Mouse (Mus musculus) embryonic facial prominence, embryonic 12.5 days (tissue): ENCODE data around the gene Slu7. TPM values are rescaled to one million over a fixed set of nuclear protein-coding genes. Genes with fewer than 3 reads are reported as not detected.

Experiments
- ATAC-seq: fragments of 200-750 bp; cut with Nextera tagmentation; 2 replicates; pipeline ENCODE4 v1.8.0; 2017; ENCODE audit not compliant: insufficient number of reproducible peaks, insufficient read depth, low FRiP score, low TSS enrichment
- H3K27ac ChIP-seq: fragments of 300-500 bp; sonication (generic); 2 replicates; pipeline ENCODE4 v1.5.1; 2016; ENCODE audit warnings: mild to moderate bottlenecking
- H3K27me3 ChIP-seq: fragments of 300-500 bp; sonication (generic); 2 replicates; pipeline ENCODE4 v1.6.1; 2016; ENCODE audit warnings: mild to moderate bottlenecking, moderate library complexity
- H3K36me3 ChIP-seq: fragments of 300-500 bp; sonication (generic); 2 replicates; pipeline ENCODE4 v1.6.1; 2016; ENCODE audit warnings: mild to moderate bottlenecking
- H3K4me1 ChIP-seq: fragments of 300-500 bp; sonication (generic); 2 replicates; pipeline ENCODE4 v1.6.1; 2016
- H3K4me2 ChIP-seq: fragments of 300-500 bp; sonication (generic); replicated peaks from 2 replicates; pipeline ENCODE4 v1.6.1; 2016; ENCODE audit warnings: mild to moderate bottlenecking, moderate library complexity
- H3K4me3 ChIP-seq: fragments of 300-500 bp; sonication (generic); 2 replicates; pipeline ENCODE4 v1.5.1; 2016; ENCODE audit warnings: mild to moderate bottlenecking
- H3K9ac ChIP-seq: fragments of 300-500 bp; sonication (generic); 2 replicates; pipeline ENCODE4 v1.6.1; 2016; ENCODE audit warnings: mild to moderate bottlenecking, moderate library complexity
- H3K9me3 ChIP-seq: fragments of 300-500 bp; sonication (generic); 2 replicates; pipeline ENCODE4 v1.6.1; 2016; ENCODE audit warnings: mild to moderate bottlenecking, moderate library complexity
- WGBS: fragments of 180-500 bp; shearing (Covaris S2); methylation state at CpG from one replicate; pipeline ENCODE4 v1.1.7; 2016; 5-methylcytosine and 5-hydroxymethylcytosine counted together
- polyA plus RNA-seq: library from polyadenylated mRNA; unstranded; fragments of >200 nt; fragmentation: Nextera tagmentation; extraction: Ambion mirVana; gene quantifications from 2 replicates; pipeline ENCODE4 v1.2.1, GENCODE M21; 2016

Gene Slu7
- polyA plus RNA-seq, 1 experiment from 2014 or later, result 63.5 TPM

- Histone ChIP-seq H3K9ac (no peak overlapping the region), H3K4me2 (no peak overlapping the region), H3K36me3 (no peaks in the 10 kb centered on the region), H3K27ac (no peak overlapping the region), H3K4me1 (no peaks in the 10 kb centered on the region), H3K4me3 (no peak overlapping the region), H3K27me3 (no peaks in the 10 kb centered on the region), H3K9me3 (no peaks in the 10 kb centered on the region)
- 75% methylated on average over 7 of the region's 7 CpGs for WGBS
- ATAC-seq, result no peak
Observed at GRCm38 (mm10) chr11:43396672-43397071, 36.9 kb upstream of the Slu7 start.

- 31% methylated on average over 4 of the region's 4 CpGs for WGBS
- no peak for ATAC-seq
- Histone ChIP-seq H3K4me1 (no peaks in the 10 kb centered on the region), H3K27me3 (no peaks in the 10 kb centered on the region), H3K4me2 (no peak overlapping the region), H3K4me3 (no peak overlapping the region), H3K9me3 (no peaks in the 10 kb centered on the region), H3K36me3 (no peaks in the 10 kb centered on the region), H3K27ac (no peak overlapping the region), H3K9ac (no peak overlapping the region)
Observed at GRCm38 (mm10) chr11:43399297-43399696, 34.2 kb upstream of the Slu7 start.

- 81% methylated on average over 1 of the region's 1 CpGs for WGBS
- H3K4me1 ChIP-seq, result no peaks in the 10 kb centered on the region
Observed at GRCm38 (mm10) chr11:43400131-43400530, 33.4 kb upstream of the Slu7 start.

GRCm38 (mm10) chr11:43404150-43404807, 29.3 kb upstream of the Slu7 start:
- Histone ChIP-seq H3K27me3 (no peaks in the 10 kb centered on the region), H3K9me3 (0 out of 2 replicates have a peak, but pooled peaks cover 4% of the 10 kb centered on the region), H3K4me2 (no peak overlapping the region), H3K9ac (no peak overlapping the region), H3K4me1 (no peaks in the 10 kb centered on the region), H3K27ac (no peak overlapping the region), H3K4me3 (no peak overlapping the region), H3K36me3 (no peaks in the 10 kb centered on the region)
- ATAC-seq, result no peak
- whole genome bisulfite sequencing, result 85% methylated on average over 15 of the region's 15 CpGs

More at GRCm38 (mm10) chr11:43400131-43400530, 33.4 kb upstream of the Slu7 start:
- Histone ChIP-seq H3K4me3 (no peak overlapping the region), H3K9ac (no peak overlapping the region), H3K27ac (no peak overlapping the region), H3K36me3 (no peaks in the 10 kb centered on the region), H3K27me3 (no peaks in the 10 kb centered on the region), H3K4me2 (no peak overlapping the region), H3K9me3 (0 out of 2 replicates have a peak, but pooled peaks cover 4% of the 10 kb centered on the region)
- no peak for ATAC-seq

DNA sequence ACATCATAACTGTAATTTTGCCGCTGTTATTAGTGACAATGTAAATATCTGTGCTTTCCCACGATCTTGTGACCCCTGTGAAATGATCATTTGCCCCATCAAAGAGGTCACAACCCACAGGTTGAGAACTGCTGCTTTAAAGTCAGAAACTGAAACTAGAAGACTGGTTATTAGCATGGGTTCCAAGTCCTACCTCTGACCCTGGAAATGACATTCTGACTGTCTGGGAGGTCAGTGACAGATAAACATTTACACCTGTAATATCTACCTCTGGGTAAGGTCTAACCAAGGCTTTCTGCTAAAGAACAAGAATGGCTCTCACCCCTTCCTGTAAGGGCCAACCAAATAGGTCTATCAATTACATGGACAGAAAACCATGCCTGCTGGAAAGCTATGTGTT, 24.7 kb upstream of the Slu7 start:
- no peak overlapping the region for H3K4me2 ChIP-seq
- H3K4me3 ChIP-seq, result no peak overlapping the region
- H3K9ac ChIP-seq, result no peak overlapping the region
- H3K27ac ChIP-seq, result no peak overlapping the region
- H3K9me3 ChIP-seq, result 0 out of 2 replicates have a peak, but pooled peaks cover 4% of the 10 kb centered on the region
- no peaks in the 10 kb centered on the region for H3K27me3 ChIP-seq
- H3K4me1 ChIP-seq, result no peaks in the 10 kb centered on the region
- H3K36me3 ChIP-seq, result no peaks in the 10 kb centered on the region
- WGBS, result 79% methylated on average over 2 of the region's 2 CpGs
- ATAC-seq, result no peak

- 79% methylated on average over 7 of the region's 7 CpGs for WGBS
- no peaks in the 10 kb centered on the region for H3K4me1 ChIP-seq
Observed at GRCm38 (mm10) chr11:43410291-43410690, 23.3 kb upstream of the Slu7 start.

DNA sequence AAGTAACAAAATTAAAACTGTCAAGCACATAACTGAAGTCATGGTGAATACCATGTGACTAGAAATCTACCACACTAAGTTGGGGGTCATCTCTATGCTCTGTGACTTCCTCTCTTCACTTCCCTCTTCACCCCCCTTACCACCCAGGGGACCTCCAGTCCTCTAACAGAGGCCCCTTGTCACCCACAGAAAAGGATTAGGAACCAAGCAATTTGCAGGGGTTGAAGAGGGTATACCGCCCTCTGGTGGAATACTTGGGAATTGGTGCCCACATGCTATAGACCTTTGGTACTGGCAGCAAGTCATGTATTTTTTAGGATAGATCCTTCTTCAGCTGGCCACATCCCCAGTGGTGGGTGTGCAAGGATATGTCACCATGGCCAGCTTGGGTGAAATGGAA, 22.1 kb upstream of the Slu7 start:
- H3K4me3 ChIP-seq, result no peak overlapping the region
- ATAC-seq, result no peak
- H3K36me3 ChIP-seq, result no peaks in the 10 kb centered on the region
- no peak overlapping the region for H3K27ac ChIP-seq
- H3K4me1 ChIP-seq, result no peaks in the 10 kb centered on the region
- H3K4me2 ChIP-seq, result no peak overlapping the region
- H3K9me3 ChIP-seq, result no peaks in the 10 kb centered on the region
- H3K9ac ChIP-seq, result no peak overlapping the region
- no peaks in the 10 kb centered on the region for H3K27me3 ChIP-seq
- 0% methylated on average over 1 of the region's 1 CpGs for WGBS

More at GRCm38 (mm10) chr11:43410291-43410690, 23.3 kb upstream of the Slu7 start:
- Histone ChIP-seq H3K4me2 (no peak overlapping the region), H3K9ac (no peak overlapping the region), H3K27ac (no peak overlapping the region), H3K27me3 (no peaks in the 10 kb centered on the region), H3K4me3 (no peak overlapping the region), H3K36me3 (no peaks in the 10 kb centered on the region), H3K9me3 (no peaks in the 10 kb centered on the region)
- ATAC-seq, result no peak

DNA sequence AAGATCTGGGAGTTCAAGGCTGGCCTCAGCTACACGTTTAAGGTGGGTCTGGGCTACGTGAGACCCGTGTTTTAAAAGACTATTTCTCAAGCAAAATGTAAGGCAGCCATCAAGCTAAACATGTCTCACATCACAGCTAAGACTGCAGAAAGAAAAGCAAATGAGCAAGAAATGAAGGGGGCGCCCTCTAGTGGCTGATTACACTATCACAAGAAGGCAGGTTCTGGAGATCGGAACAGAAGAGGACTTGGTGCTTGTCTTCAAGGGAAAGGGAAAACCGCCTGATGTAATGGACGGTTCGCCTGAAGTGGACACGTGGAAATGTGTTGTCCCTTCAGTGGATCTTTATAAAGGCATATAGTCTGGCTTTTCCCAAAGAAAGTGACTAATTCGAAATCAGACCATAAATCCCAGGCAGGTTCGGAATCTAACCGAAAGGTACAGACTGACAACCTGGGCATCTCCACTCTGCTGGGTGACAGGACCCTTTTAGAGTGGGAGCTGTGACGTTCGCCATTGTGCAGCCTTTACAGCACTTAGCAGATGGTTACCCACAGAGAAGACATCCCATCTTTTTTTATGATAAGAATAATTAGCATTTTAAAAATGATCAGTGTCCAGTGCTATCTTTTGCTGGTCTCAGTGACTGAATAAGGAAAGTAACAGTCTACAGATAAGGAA, 20.6 kb upstream of the Slu7 start:
- H3K9me3 ChIP-seq, result no peaks in the 10 kb centered on the region
- no peaks in the 10 kb centered on the region for H3K4me1 ChIP-seq
- H3K27ac ChIP-seq, result no peak overlapping the region
- H3K36me3 ChIP-seq, result no peaks in the 10 kb centered on the region
- WGBS, result 24% methylated on average over 14 of the region's 14 CpGs
- no peak overlapping the region for H3K9ac ChIP-seq
- H3K4me2 ChIP-seq, result no peak overlapping the region
- H3K27me3 ChIP-seq, result no peaks in the 10 kb centered on the region
- no peak; the same call in 1 of the 2 replicates for ATAC-seq
- H3K4me3 ChIP-seq, result no peak overlapping the region

GRCm38 (mm10) chr11:43417201-43417600, 16.3 kb upstream of the Slu7 start:
- 57% methylated on average over 7 of the region's 7 CpGs for WGBS
- H3K4me3 ChIP-seq, result no peak overlapping the region
- H3K9me3 ChIP-seq, result no peaks in the 10 kb centered on the region
- no peak for ATAC-seq
- H3K9ac ChIP-seq, result no peak overlapping the region
- H3K27me3 ChIP-seq, result no peaks in the 10 kb centered on the region
- no peak overlapping the region for H3K4me2 ChIP-seq
- H3K36me3 ChIP-seq, result no peaks in the 10 kb centered on the region
- H3K27ac ChIP-seq, result no peak overlapping the region
- H3K4me1 ChIP-seq, result no peaks in the 10 kb centered on the region

- H3K27ac ChIP-seq, result no peak overlapping the region
- no peak overlapping the region for H3K9ac ChIP-seq
- H3K27me3 ChIP-seq, result no peaks in the 10 kb centered on the region
- peaks cover 6% of the 10 kb centered on the region; the same call in 1 of the 2 replicates for H3K4me1 ChIP-seq
- WGBS, result 75% methylated on average over 5 of the region's 5 CpGs
- H3K36me3 ChIP-seq, result peaks cover 5% of the 10 kb centered on the region; the same call in 1 of the 2 replicates
- no peaks in the 10 kb centered on the region for H3K9me3 ChIP-seq
- no peak overlapping the region for H3K4me2 ChIP-seq
- ATAC-seq, result no peak
- H3K4me3 ChIP-seq, result no peak overlapping the region
Observed at GRCm38 (mm10) chr11:43424386-43424785, 9.2 kb upstream of the Slu7 start.

DNA sequence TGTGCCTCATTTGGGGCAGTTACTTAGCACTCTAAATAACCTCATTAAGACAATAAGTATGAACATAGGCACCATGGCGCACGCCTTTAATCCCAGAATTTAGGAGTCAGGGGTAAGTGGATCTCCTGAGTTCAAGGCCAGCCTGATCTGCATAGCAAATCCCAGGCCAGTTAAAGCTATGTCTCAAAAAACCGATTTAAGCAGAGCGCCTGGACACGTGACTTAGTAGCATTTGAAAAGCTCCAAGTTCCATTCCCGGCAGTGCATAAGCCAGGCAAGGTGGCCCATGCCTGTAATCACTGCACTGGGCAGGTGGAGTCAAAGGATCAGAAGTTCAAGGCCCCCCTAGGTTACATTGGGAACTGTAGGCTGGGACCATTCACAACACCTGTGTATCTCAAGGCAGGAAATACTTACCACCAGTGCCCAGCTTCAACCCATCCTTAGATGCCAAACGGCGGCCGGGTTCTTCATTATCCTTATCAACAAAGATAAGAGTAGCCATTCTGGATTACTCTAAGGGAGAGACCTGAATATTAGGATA, 8.3 kb upstream of the Slu7 start:
- H3K4me1 ChIP-seq, result peaks cover 6% of the 10 kb centered on the region; the same call in 1 of the 2 replicates
- H3K4me3 ChIP-seq, result peak overlapping the region; percentile 61; the same call in 1 of the 2 replicates
- H3K27ac ChIP-seq, result no peak overlapping the region
- H3K4me2 ChIP-seq, result peak overlapping the region; percentile 51
- WGBS, result 92% methylated on average over 9 of the region's 9 CpGs
- no peak for ATAC-seq
- no peaks in the 10 kb centered on the region for H3K27me3 ChIP-seq
- H3K9me3 ChIP-seq, result no peaks in the 10 kb centered on the region
- H3K9ac ChIP-seq, result no peak overlapping the region
- peaks cover 5% of the 10 kb centered on the region; the same call in 1 of the 2 replicates for H3K36me3 ChIP-seq
